Mouse (Mus musculus) common myeloid progenitor, adult 5-6 weeks (primary cell): ENCODE data around the gene Ttc7b. TPM values are rescaled to one million over a fixed set of nuclear protein-coding genes. Genes with fewer than 3 reads are reported as not detected.

Source experiments
- ATAC-seq: replicated peaks from 2 replicates; pipeline ENCODE4 v1.8.0; 2016; ENCODE audit warnings: low read depth, mild to moderate bottlenecking, moderate TSS enrichment, inconsistent platforms; ENCODE audit not compliant: poor library complexity, severe bottlenecking
- total RNA-seq: library from RNA; stranded (forward); fragments of 200-1000, 187-1606 nt; gene quantifications from 2 replicates; pipeline ENCODE4 v1.2.3, GENCODE M21; 2017

The Ttc7b gene
- total RNA-seq, 1 experiment from 2014 or later: 18.0 TPM

DNA sequence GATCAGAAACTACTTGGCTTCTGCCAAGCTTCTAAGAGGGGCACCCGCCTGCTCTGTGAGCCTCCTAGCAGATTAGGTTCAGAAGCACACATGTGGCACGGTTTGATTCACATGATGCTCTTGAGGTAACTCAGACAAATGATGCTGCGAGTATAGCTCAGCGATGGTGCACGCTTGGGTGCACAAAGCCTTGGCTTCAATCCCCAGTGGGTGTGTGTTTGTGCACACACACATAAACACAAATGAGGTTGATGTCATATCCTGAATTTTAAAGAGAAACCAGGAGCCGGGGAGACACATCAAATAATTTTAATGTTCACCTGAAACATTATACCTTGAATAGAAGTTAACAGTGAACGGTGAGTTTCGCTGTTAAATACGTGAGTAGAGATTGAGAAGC is 6.6 kb upstream of the Ttc7b start:
- ATAC-seq: no peak

DNA sequence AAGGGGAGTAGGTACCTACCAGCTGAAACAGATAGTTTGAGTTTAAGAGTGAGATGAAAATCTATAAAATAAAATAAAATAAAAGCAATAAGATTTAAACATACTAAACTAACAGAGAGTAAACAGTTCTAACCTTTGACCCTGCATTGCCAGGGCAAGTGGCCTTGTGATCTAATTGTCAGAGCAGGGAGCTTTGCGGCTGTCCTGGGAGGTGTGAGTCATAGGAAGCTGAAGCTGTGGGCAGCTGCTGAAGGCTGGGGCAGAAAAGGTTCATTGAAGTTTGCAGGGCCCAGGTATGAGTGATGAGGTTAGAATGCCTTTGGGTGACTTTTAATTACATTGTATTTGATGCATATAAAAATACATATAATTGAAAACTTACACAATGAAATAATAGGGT is 5.3 kb upstream of the Ttc7b start:
- ATAC-seq: no peak

GRCm38 (mm10) chr12:100520077-100520793 is 391 bp downstream of the Ttc7b start:
- ATAC-seq: no peak

DNA sequence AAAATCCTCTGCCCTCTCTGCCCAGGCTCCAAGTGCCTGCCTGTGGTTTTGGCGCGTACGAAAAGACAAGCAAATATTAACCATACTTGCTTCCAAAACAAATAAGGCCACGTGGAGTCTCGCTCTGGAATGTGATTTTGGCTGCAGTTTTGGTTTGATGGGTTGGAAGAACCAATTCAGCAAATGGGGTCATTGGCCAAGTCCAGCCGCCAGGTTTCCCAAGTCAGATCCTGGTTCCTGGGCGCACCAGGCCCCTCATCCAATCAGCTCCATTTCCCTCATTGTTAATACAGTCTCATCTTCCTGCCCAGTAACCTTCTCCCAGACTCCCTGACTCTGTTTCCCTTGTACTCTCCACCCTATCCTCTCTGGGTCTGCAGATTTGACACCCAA is 946 bp downstream of the Ttc7b start:
- ATAC-seq: no peak

- ATAC-seq: no peak
Observed at GRCm38 (mm10) chr12:100517371-100517770, 3.3 kb downstream of the Ttc7b start.

GRCm38 (mm10) chr12:100516161-100516838 is 4.3 kb downstream of the Ttc7b start:
- no peak for ATAC-seq

GRCm38 (mm10) chr12:100515493-100515892 is 5.1 kb downstream of the Ttc7b start:
- no peak for ATAC-seq

GRCm38 (mm10) chr12:100514611-100515010 is 6.0 kb downstream of the Ttc7b start:
- no peak for ATAC-seq

DNA sequence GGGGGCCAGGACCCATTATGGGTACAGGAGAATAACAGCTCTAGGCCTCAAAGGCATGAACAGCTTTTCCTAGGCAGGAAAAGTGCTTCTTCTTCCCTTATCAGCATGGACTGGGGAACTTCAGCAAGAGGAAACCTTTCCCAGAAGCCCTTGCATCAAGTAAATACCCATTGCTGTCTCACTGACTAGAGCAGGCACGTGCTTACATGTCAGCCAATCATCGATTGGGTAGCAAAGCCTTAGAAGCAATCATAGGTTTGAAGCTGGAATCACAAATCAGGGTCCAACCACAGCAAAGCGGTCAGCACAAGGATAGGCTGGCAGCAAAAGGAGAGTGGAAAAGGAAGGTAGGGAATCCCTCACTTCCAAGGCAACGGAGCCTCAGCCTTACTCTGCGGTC is 7.5 kb downstream of the Ttc7b start:
- ATAC-seq: no peak

- ATAC-seq: no peak
Observed at GRCm38 (mm10) chr12:100512641-100513040, 8.0 kb downstream of the Ttc7b start.

DNA sequence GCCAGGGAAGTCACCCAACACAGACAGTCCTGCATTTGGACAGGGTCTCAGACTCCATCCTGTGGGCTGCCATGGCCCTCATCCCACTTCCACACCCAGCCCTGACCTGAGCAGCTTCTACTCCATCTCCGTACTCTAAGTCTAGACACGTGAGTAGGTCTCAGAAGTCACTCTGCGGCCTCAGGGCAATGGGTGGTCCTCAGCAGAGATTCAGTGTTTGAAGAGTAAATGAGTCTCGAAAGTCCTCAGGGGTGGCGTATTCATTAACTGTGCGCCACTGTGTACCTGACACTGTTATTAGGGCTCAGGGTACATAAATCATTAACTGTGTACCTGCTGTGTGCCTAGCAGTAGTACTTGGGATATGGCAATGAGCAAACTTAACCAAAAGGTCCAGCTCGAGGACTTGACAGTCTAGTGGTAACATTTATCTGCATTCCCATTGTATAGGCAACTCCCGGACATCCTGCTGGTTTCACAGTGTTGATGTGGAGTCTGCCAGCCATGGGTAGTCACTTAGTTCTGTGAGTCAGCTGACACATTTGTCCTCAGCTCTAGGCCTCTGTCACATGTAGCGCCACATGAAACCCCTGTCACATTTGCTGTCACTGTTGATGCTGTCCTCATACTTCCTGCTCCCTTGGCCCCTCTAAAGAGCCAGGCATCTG is 10.9 kb downstream of the Ttc7b start:
- ATAC-seq: no peak

- ATAC-seq: peak; percentile 72
Observed at GRCm38 (mm10) chr12:100508668-100509067, 12.0 kb downstream of the Ttc7b start.

DNA sequence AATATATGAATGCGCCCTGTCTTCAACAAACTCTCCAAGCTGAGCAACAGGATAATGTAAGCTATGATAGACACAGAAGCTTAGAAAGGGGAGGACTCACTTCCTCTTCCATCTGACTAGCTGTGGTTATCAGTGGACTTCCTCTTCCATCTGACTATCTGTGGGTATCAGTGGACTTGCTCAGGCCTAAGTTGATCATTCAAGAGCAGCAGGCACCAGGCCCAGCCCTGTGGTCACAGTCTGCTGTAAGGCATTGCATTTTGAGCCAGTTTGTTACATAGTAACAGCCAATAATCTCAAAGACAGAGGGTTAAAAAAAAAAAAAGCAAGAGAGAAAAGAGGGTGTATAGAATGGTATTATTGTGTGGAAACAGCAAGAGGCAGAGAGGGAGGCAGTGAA is 15.1 kb downstream of the Ttc7b start:
- peak; percentile 79 for ATAC-seq

- ATAC-seq: no peak
Observed at GRCm38 (mm10) chr12:100504585-100504984, 16.0 kb downstream of the Ttc7b start.

GRCm38 (mm10) chr12:100503659-100504058 is 17.0 kb downstream of the Ttc7b start:
- no peak for ATAC-seq

- no peak for ATAC-seq
Observed at GRCm38 (mm10) chr12:100502544-100502943, 18.1 kb downstream of the Ttc7b start.

GRCm38 (mm10) chr12:100501261-100501660 is 19.4 kb downstream of the Ttc7b start:
- ATAC-seq: peak; percentile 52

DNA sequence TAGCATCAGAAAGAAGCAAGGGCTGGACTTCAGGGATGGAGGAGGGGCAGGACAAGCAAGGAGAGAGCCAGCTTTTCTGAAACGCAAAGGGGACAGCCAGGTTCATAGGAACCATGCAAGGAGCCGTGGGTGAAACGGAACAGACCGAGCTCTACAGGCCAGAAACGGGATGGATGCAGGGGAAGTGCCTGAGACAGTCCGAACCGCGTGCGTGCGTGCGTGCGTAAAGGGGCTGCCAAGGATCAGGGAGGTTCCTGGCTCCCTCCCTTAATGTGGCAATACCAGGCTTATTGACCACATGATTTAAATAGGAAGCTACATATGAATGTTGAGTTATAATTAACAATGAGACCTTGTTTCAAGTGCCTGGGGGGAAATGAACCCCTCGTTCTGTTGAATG is 21.2 kb downstream of the Ttc7b start:
- peak; percentile 53 for ATAC-seq

DNA sequence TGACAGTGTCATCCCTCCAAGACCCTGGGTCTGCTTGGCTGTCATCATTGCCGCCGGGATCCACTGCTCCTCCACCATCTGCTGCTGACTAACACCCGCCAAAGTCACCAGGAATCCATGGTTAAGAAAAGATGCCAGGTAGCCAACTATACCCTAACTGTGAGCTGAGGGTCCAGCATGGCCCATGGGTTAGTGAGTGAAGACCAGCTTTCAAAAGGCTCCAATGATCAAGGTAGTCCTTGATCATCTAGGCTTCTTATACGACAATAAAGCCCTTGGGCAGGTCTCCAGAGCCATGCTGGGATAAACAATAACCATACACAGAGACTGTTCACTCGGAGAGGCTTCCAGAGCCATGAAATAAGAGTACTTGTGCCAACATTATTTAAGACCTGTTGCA is 22.6 kb downstream of the Ttc7b start:
- no peak for ATAC-seq

DNA sequence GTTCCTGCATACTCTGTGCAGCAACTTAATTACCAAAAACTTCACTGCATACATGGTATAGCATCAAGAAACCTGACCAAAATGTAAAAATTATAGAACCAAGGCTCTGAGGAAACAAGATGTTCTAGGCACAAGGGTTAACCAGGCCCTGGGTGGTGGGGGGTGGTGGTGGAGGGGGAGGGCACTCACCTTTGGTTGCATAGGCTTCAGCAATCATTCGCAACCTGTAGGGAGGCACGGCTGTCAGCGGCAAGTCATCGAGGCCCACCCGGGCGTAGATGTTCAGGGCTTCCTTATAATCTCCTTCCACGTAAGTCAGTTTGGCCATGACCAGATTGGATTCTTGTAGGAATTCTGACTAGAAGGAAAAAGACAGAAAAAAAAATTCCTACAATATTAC is 25.5 kb downstream of the Ttc7b start:
- no peak for ATAC-seq

- ATAC-seq: no peak
Observed at GRCm38 (mm10) chr12:100493211-100493610, 27.4 kb downstream of the Ttc7b start.
